ENCODE assay signal across 8 mouse cellular contexts in genomic region chr6:146912835-146913488, GRCm38 (mm10). TPM values are rescaled to one million over a fixed set of nuclear protein-coding genes. Genes with fewer than 3 reads are reported as not detected.
DNase-seq lines count a peak whose midpoint lies in the region; ATAC-seq and TF ChIP-seq lines count a peak whose summit lies in the region.

No protein-coding gene starts in this region.

- TF ChIP-seq EP300 in MEL (IDR thresholded peaks at IDR 0.05; ENCODE audit: low read depth in 1 of 2, low read length in 2 of 2): no peak; a peak in 1 of 4 replicates

- 23% methylated on average over 3 of the region's 3 CpGs for WGBS in intestine, postnatal 0 days
- 5% methylated on average over 3 of the region's 3 CpGs for WGBS in liver, embryonic 15.5 days (ENCODE audit: insufficient replicate concordance)
- 29% methylated on average over 3 of the region's 3 CpGs for WGBS in cerebellum, adult 2 months
- 14% methylated on average over 3 of the region's 3 CpGs for WGBS in hindbrain, embryonic 16.5 days

- no peak for TF ChIP-seq RAD21 in MEL (IDR thresholded peaks at IDR 0.05; ENCODE audit: low read depth, low read length)

- no peak for TF ChIP-seq POLR2A in MEL (IDR thresholded peaks at IDR 0.05; ENCODE audit: control insufficient read depth in 1 of 2, insufficient read depth in 1 of 2, low read depth in 1 of 2, low read length in 2 of 2, poor library complexity in 1 of 2)
- TF ChIP-seq POLR2A in bone marrow macrophage, adult 2 months (IDR thresholded peaks at IDR 0.05; ENCODE audit: borderline replicate concordance, low read depth, low read length): no peak
- TF ChIP-seq POLR2A in cerebellum, adult 2 months (IDR thresholded peaks at IDR 0.05; ENCODE audit: borderline replicate concordance, insufficient read depth, low read length): no peak

- H3K4me3 ChIP-seq in MEL (ENCODE audit: control insufficient read depth in 1 of 2, insufficient read depth in 1 of 2, low read depth in 2 of 2, low read length in 2 of 2): no peak overlapping the region
- H3K4me3 ChIP-seq in bone marrow macrophage, adult 2 months (ENCODE audit: insufficient read depth, low read length): no peak overlapping the region
- no peak overlapping the region for H3K4me3 ChIP-seq in intestine, postnatal 0 days (ENCODE audit: low read depth, low read length)
- no peak overlapping the region for H3K4me3 ChIP-seq in liver, embryonic 15.5 days (replicated peaks)
- H3K4me3 ChIP-seq in cerebellum, adult 2 months (replicated peaks; ENCODE audit: insufficient read depth, low read depth, low read length): no peak overlapping the region
- no peak overlapping the region for H3K4me3 ChIP-seq in hindbrain, embryonic 16.5 days (ENCODE audit: low read length)

- H3K4me1 ChIP-seq in MEL (ENCODE audit: control insufficient read depth in 1 of 2, insufficient read depth in 2 of 2, low read length in 2 of 2): peaks cover 3 to 9% of the 10 kb centered on the region in 2 experiments
- peaks cover 67% of the 10 kb centered on the region for H3K4me1 ChIP-seq in bone marrow macrophage, adult 2 months (ENCODE audit: control insufficient read depth, insufficient read depth, low read length)
- no peaks in the 10 kb centered on the region; the same call in none of the 2 replicates for H3K4me1 ChIP-seq in intestine, postnatal 0 days (replicated peaks; ENCODE audit: control insufficient read depth, insufficient read depth, low read length)
- H3K4me1 ChIP-seq in liver, embryonic 15.5 days (replicated peaks): peaks cover 29% of the 10 kb centered on the region
- H3K4me1 ChIP-seq in cerebellum, adult 2 months (ENCODE audit: control insufficient read depth, insufficient read depth, low read length): no peaks in the 10 kb centered on the region
- H3K4me1 ChIP-seq in hindbrain, embryonic 16.5 days (ENCODE audit: control insufficient read depth, insufficient read depth, low read depth, low read length): peaks cover 2% of the 10 kb centered on the region; the same call in 1 of the 2 replicates

- H3K36me3 ChIP-seq in MEL (ENCODE audit: control insufficient read depth in 1 of 2, insufficient read depth in 2 of 2, low read length in 2 of 2): peaks cover 0 to 15% of the 10 kb centered on the region in 2 experiments; a peak in 2 of 4 replicates
- H3K36me3 ChIP-seq in intestine, postnatal 0 days (ENCODE audit: control insufficient read depth, insufficient read depth): no peaks in the 10 kb centered on the region
- H3K36me3 ChIP-seq in liver, embryonic 15.5 days (replicated peaks): no peaks in the 10 kb centered on the region
- H3K36me3 ChIP-seq in hindbrain, embryonic 16.5 days (ENCODE audit: control insufficient read depth, insufficient read depth, low read length): no peaks in the 10 kb centered on the region

- peak; percentile 80 for ATAC-seq in intestine, postnatal 0 days
- peak; percentile 43; the same call in 1 of the 2 replicates for ATAC-seq in liver, embryonic 15.5 days (ENCODE audit: insufficient read depth)
- no peak for ATAC-seq in hindbrain, embryonic 16.5 days

- DNase-seq in MEL (ENCODE audit: low read depth, low spot score): peak; percentile 57
- no peak for DNase-seq in cerebellum, adult 2 months
- DNase-seq in right cerebral cortex, postnatal 14 days: no peak
- DNase-seq in T-cell, adult 2 months (ENCODE audit: low spot score): no peak

- no peak for TF ChIP-seq CTCF in MEL (IDR thresholded peaks at IDR 0.05 in 2 of 3, conservative IDR thresholded peaks at IDR 0.05 in 1 of 3; ENCODE audit: control insufficient read depth in 1 of 3, insufficient read depth in 1 of 3, low read depth in 2 of 3, low read length in 3 of 3, poor library complexity in 1 of 3, severe bottlenecking in 1 of 3)
- TF ChIP-seq CTCF in bone marrow macrophage, adult 2 months (IDR thresholded peaks at IDR 0.05; ENCODE audit: low read depth, low read length): no peak
- no peak for TF ChIP-seq CTCF in intestine, postnatal 0 days (IDR thresholded peaks at IDR 0.05; ENCODE audit: low read depth)
- TF ChIP-seq CTCF in cerebellum, adult 2 months (IDR thresholded peaks at IDR 0.05; ENCODE audit: borderline replicate concordance, insufficient read depth, low read depth, low read length): no peak

- no peak overlapping the region for H3K27ac ChIP-seq in MEL (ENCODE audit: control insufficient read depth, low read depth, low read length)
- peak overlapping the region; percentile 92 for H3K27ac ChIP-seq in bone marrow macrophage, adult 2 months (ENCODE audit: insufficient read depth, low read depth, low read length)
- H3K27ac ChIP-seq in intestine, postnatal 0 days (ENCODE audit: low read depth, low read length): peak overlapping the region; percentile 5; the same call in 1 of the 2 replicates
- H3K27ac ChIP-seq in liver, embryonic 15.5 days (replicated peaks): 0 out of 2 replicates have a peak overlapping the region, but pooled peaks have one; percentile 24
- no peak overlapping the region for H3K27ac ChIP-seq in cerebellum, adult 2 months (ENCODE audit: insufficient read depth, low read length)
- no peak overlapping the region for H3K27ac ChIP-seq in hindbrain, embryonic 16.5 days (ENCODE audit: low read depth, low read length)

- no peaks in the 10 kb centered on the region for H3K27me3 ChIP-seq in MEL (ENCODE audit: control insufficient read depth in 1 of 2, insufficient read depth in 2 of 2, low read length in 2 of 2)
- no peaks in the 10 kb centered on the region for H3K27me3 ChIP-seq in intestine, postnatal 0 days (replicated peaks; ENCODE audit: control insufficient read depth, insufficient read depth, low read length)
- no peaks in the 10 kb centered on the region for H3K27me3 ChIP-seq in liver, embryonic 15.5 days
- no peaks in the 10 kb centered on the region for H3K27me3 ChIP-seq in cerebellum, adult 2 months (ENCODE audit: control insufficient read depth, insufficient read depth, low read length)
- H3K27me3 ChIP-seq in hindbrain, embryonic 16.5 days (replicated peaks; ENCODE audit: control insufficient read depth, insufficient read depth, low read length): no peaks in the 10 kb centered on the region

- H3K79me2 ChIP-seq in MEL (ENCODE audit: control insufficient read depth, insufficient read depth, low read length, poor library complexity): no peaks in the 10 kb centered on the region

- H3K9me3 ChIP-seq in MEL (replicated peaks; ENCODE audit: insufficient read depth, low read length): no peaks in the 10 kb centered on the region
- no peaks in the 10 kb centered on the region for H3K9me3 ChIP-seq in intestine, postnatal 0 days (ENCODE audit: control insufficient read depth)
- no peaks in the 10 kb centered on the region for H3K9me3 ChIP-seq in liver, embryonic 15.5 days (replicated peaks)
- no peaks in the 10 kb centered on the region for H3K9me3 ChIP-seq in hindbrain, embryonic 16.5 days (ENCODE audit: control insufficient read depth, low read length)

- no peak overlapping the region for H3K4me2 ChIP-seq in intestine, postnatal 0 days (replicated peaks; ENCODE audit: low read depth)
- no peak overlapping the region for H3K4me2 ChIP-seq in liver, embryonic 15.5 days
- H3K4me2 ChIP-seq in hindbrain, embryonic 16.5 days (ENCODE audit: low read length): no peak overlapping the region

- H3K9ac ChIP-seq in MEL (ENCODE audit: control insufficient read depth, low read depth, low read length, poor library complexity, severe bottlenecking): peak overlapping the region; percentile 13
- no peak overlapping the region for H3K9ac ChIP-seq in intestine, postnatal 0 days (ENCODE audit: low read depth, low read length)
- no peak overlapping the region for H3K9ac ChIP-seq in liver, embryonic 15.5 days
- no peak overlapping the region for H3K9ac ChIP-seq in hindbrain, embryonic 16.5 days (ENCODE audit: low read depth, low read length)

TF ChIP-seq in MEL, 35 proteins besides CTCF, POLR2A, EP300 and RAD21:
- no peak for TF ChIP-seq ZKSCAN1 (IDR thresholded peaks at IDR 0.05; ENCODE audit: low read depth, low read length)
- TF ChIP-seq MAX (IDR thresholded peaks at IDR 0.05; ENCODE audit: low read length): peak; percentile 76
- peak; percentile 47; the same call in 1 of the 2 replicates for TF ChIP-seq MXI1 (IDR thresholded peaks at IDR 0.05; ENCODE audit: low read depth, low read length)
- no peak for TF ChIP-seq BHLHE40 (IDR thresholded peaks at IDR 0.05; ENCODE audit: borderline replicate concordance, low read depth, low read length)
- no peak for TF ChIP-seq JUND (IDR thresholded peaks at IDR 0.05; ENCODE audit: low read depth, low read length)
- TF ChIP-seq MYC (IDR thresholded peaks at IDR 0.05; ENCODE audit: low read depth, low read length): peak; percentile 86
- 0 out of 2 replicates have a peak, but pooled peaks have one; percentile 19 for TF ChIP-seq ETS1 (IDR thresholded peaks at IDR 0.05; ENCODE audit: low read depth, low read length)
TF ChIP-seq in MEL: peak in this region for 4.

RNA-seq across cellular contexts. Expression of gene Ppfibp1, which starts 24.7 kb away (rescaled TPM):
- 12.2 and 13.8 TPM in 2 replicates for total RNA-seq in MEL (2012; rRNA removed)
- 10 to 100 TPM in 1 of 2 experiments, not detected in 1; 14.6 TPM for polyA plus RNA-seq in MEL (2012; ENCODE audit: insufficient read depth in 1 of 2, insufficient read length in 2 of 2, low read depth in 1 of 2, low replicate concordance in 2 of 2, missing spikeins in 1 of 2)
- polyA plus RNA-seq in bone marrow macrophage, adult 2 months (2012; ENCODE audit: insufficient read depth, insufficient read length, missing spikeins): 30.9 and 31.2 TPM in 2 replicates
- 32.3 and 32.4 TPM in 2 replicates for polyA plus RNA-seq in intestine, postnatal 0 days (2015; fragmentation: Nextera tagmentation; extraction: Ambion mirVana)
- 9.7 and 10.0 TPM in 2 replicates for polyA plus RNA-seq in liver, embryonic 15.5 days (2015; fragmentation: Nextera tagmentation; extraction: Ambion mirVana)
- 8.7 and 9.4 TPM in 2 replicates for polyA plus RNA-seq in cerebellum, adult 2 months (2012; rRNA removed)
- polyA plus RNA-seq in hindbrain, embryonic 16.5 days (2015; fragmentation: Nextera tagmentation; extraction: Ambion mirVana): 14.6 and 15.9 TPM in 2 replicates

RNA-seq across cellular contexts. Expression of gene 1700034J05Rik, which starts 41.3 kb away (rescaled TPM):
- total RNA-seq in MEL (2012; rRNA removed): not detected in 2 replicates
- not detected for polyA plus RNA-seq in MEL (2012; ENCODE audit: insufficient read depth in 1 of 2, insufficient read length in 2 of 2, low read depth in 1 of 2, low replicate concordance in 2 of 2, missing spikeins in 1 of 2)
- polyA plus RNA-seq in bone marrow macrophage, adult 2 months (2012; ENCODE audit: insufficient read depth, insufficient read length, missing spikeins): not detected in 2 replicates
- polyA plus RNA-seq in intestine, postnatal 0 days (2015; fragmentation: Nextera tagmentation; extraction: Ambion mirVana): 0.24 TPM in 1 of 2 replicates, not detected in the other
- polyA plus RNA-seq in liver, embryonic 15.5 days (2015; fragmentation: Nextera tagmentation; extraction: Ambion mirVana): 0.05 and 0.06 TPM in 2 replicates
- not detected in 2 replicates for polyA plus RNA-seq in cerebellum, adult 2 months (2012; rRNA removed)
- polyA plus RNA-seq in hindbrain, embryonic 16.5 days (2015; fragmentation: Nextera tagmentation; extraction: Ambion mirVana): 0.05 TPM in 1 of 2 replicates, not detected in the other

Comparison
In these comparisons a context has a peak if more than half of its experiments do, and no peak if none do; other contexts are left out.
1. H3K27ac ChIP-seq: peak in bone marrow macrophage, adult 2 months (single experiment), intestine, postnatal 0 days (single experiment) and liver, embryonic 15.5 days (single experiment); none in MEL (single experiment), cerebellum, adult 2 months (single experiment) and hindbrain, embryonic 16.5 days (single experiment).